Mouse (Mus musculus): ENCODE data around the gene Adam1b. TPM values are rescaled to one million over a fixed set of nuclear protein-coding genes. Genes with fewer than 3 reads are reported as not detected.
A peak's percentile ranks its signal among the peaks of the same experiment; 100 is the strongest.

The Adam1b gene
- polyA plus RNA-seq, 1 experiment from 2014 or later = not detected

DNA sequence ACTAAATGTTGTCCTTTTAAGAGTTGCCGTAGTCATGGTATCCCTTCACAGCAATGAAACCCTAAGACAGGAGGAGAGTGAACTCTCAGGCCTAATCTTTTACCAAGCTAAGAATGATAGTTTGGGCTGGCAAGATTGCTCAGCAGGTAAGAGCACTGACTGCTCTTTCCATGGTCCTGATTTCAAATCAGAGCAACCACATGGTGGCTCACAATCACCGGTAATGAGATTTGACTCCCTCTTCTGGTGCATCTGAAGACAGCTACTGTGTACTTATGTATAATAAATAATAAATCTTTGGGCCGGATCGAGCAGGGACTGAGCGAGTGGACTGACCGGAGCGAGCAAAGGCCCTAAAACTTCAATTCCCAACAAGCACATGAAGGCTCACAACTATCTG, 38.0 kb upstream of the Adam1b start:
- 88% methylated on average over 7 of the region's 7 CpGs for WGBS
- Histone ChIP-seq H3K36me3 (replicated peaks; ENCODE audit: control insufficient read depth, insufficient read depth, low read depth, low read length) (no peaks in the 10 kb centered on the region), H3K9me3 (replicated peaks; ENCODE audit: control insufficient read depth, low read length) (no peaks in the 10 kb centered on the region), H3K9ac (replicated peaks; ENCODE audit: low read length) (no peak overlapping the region), H3K4me2 (ENCODE audit: low read depth, low read length) (no peak overlapping the region), H3K4me3 (ENCODE audit: low read depth, low read length) (no peak overlapping the region), H3K4me1 (ENCODE audit: control insufficient read depth, insufficient read depth, low read length) (no peaks in the 10 kb centered on the region), H3K27ac (replicated peaks; ENCODE audit: low read depth, low read length) (no peak overlapping the region), H3K27me3 (ENCODE audit: control insufficient read depth, insufficient read depth, low read length) (no peaks in the 10 kb centered on the region)
- DNase-seq (ENCODE audit: low spot score) = no peak
- ATAC-seq (replicated peaks; ENCODE audit: insufficient number of reproducible peaks, low FRiP score, low TSS enrichment, low read depth) = no peak

DNA sequence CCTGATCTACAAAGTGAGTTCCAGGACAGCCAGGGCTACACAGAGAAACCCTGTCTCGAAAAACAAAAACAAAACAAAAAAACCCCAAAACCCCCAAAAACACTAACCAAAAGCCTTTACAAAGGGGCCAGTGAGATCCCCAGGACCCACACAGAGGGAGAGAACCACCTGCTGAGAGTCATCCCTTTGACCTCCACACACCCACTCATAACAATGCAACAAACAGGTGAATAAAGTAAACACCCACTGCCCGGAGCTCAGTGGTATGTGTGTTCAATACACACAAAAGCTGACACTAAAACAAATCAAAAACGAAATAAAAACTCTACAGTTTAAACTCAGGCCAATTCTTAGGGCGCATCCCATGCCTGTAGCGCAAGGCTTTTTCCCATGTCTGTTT, 36.8 kb upstream of the Adam1b start:
- Histone ChIP-seq H3K4me1 (ENCODE audit: control insufficient read depth, insufficient read depth, low read length) (no peaks in the 10 kb centered on the region), H3K4me2 (ENCODE audit: low read depth, low read length) (no peak overlapping the region), H3K36me3 (replicated peaks; ENCODE audit: control insufficient read depth, insufficient read depth, low read depth, low read length) (no peaks in the 10 kb centered on the region; the same call in 1 of the 2 replicates), H3K9me3 (replicated peaks; ENCODE audit: control insufficient read depth, low read length) (no peaks in the 10 kb centered on the region), H3K9ac (replicated peaks; ENCODE audit: low read length) (no peak overlapping the region), H3K27me3 (ENCODE audit: control insufficient read depth, insufficient read depth, low read length) (no peaks in the 10 kb centered on the region), H3K27ac (replicated peaks; ENCODE audit: low read depth, low read length) (no peak overlapping the region), H3K4me3 (ENCODE audit: low read depth, low read length) (no peak overlapping the region)
- DNase-seq (ENCODE audit: low spot score) = no peak
- WGBS = 88% methylated on average over 5 of the region's 5 CpGs
- no peak for ATAC-seq (replicated peaks; ENCODE audit: insufficient number of reproducible peaks, low FRiP score, low TSS enrichment, low read depth)

DNA sequence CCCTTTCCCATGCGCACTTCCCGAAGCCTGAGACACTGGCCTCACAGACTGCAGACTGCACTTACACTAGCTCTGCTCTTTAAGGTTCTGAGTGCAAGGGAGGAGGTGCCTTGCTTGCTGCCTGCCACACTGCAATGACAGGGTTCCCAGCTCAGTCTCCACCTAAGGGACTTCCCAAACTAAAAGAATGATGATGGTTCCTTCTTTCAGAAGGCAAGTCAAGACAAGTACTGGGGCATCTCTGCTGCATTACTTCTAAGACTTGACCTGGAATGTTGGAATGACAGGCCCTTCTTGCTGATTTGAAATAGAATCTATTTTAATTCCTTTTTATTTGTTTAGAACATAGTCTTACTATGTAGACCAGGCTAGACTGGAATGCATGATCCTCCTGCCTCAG, 34.4 kb upstream of the Adam1b start:
- no peak overlapping the region for H3K4me3 ChIP-seq (ENCODE audit: low read depth, low read length)
- no peaks in the 10 kb centered on the region for H3K27me3 ChIP-seq (ENCODE audit: control insufficient read depth, insufficient read depth, low read length)
- DNase-seq (ENCODE audit: low spot score) (no peak), ATAC-seq (replicated peaks; ENCODE audit: insufficient number of reproducible peaks, low FRiP score, low TSS enrichment, low read depth) (no peak)
- 87% methylated on average over 2 of the region's 2 CpGs for WGBS
- no peaks in the 10 kb centered on the region for H3K9me3 ChIP-seq (replicated peaks; ENCODE audit: control insufficient read depth, low read length)
- H3K4me2 ChIP-seq (ENCODE audit: low read depth, low read length) = no peak overlapping the region
- H3K27ac ChIP-seq (replicated peaks; ENCODE audit: low read depth, low read length) = no peak overlapping the region
- no peaks in the 10 kb centered on the region; the same call in 1 of the 2 replicates for H3K36me3 ChIP-seq (replicated peaks; ENCODE audit: control insufficient read depth, insufficient read depth, low read depth, low read length)
- no peak overlapping the region for H3K9ac ChIP-seq (replicated peaks; ENCODE audit: low read length)
- H3K4me1 ChIP-seq (ENCODE audit: control insufficient read depth, insufficient read depth, low read length) = no peaks in the 10 kb centered on the region

DNA sequence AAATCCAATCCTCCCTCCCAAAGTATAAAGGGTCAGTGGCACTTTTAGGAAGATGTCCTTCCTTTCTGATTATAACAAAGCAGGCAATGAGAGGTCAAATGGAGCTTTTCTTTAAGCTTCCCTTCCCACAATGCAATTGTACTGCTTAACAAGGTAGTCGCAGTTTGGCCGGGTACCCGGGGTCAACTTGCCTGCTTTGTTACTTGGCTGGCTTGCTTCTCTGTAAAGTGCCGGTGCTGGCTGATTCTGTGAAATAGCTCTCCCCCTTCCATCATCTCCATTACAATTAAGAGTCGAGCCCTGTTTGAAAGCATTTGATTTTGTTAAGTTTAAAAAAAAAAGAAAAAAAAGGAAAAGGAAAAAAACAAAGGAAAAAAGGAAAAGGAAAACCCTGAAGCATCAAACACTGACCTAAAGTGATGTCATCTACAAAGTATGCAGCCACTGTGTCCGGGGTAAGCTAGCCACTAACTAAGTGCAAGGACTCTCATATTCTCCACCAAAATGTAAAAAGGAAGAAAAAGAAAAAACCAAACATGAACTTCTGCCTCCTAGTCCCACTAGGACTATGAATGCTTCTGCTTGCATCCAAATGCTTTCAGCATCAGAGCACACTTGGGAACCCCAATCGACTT, 33.8 kb upstream of the Adam1b start:
- Histone ChIP-seq H3K36me3 (replicated peaks; ENCODE audit: control insufficient read depth, insufficient read depth, low read depth, low read length) (no peaks in the 10 kb centered on the region; the same call in none of the 2 replicates), H3K9ac (replicated peaks; ENCODE audit: low read length) (no peak overlapping the region), H3K27me3 (ENCODE audit: control insufficient read depth, insufficient read depth, low read length) (no peaks in the 10 kb centered on the region), H3K4me1 (ENCODE audit: control insufficient read depth, insufficient read depth, low read length) (no peaks in the 10 kb centered on the region), H3K4me3 (ENCODE audit: low read depth, low read length) (no peak overlapping the region), H3K9me3 (replicated peaks; ENCODE audit: control insufficient read depth, low read length) (no peaks in the 10 kb centered on the region), H3K4me2 (ENCODE audit: low read depth, low read length) (no peak overlapping the region), H3K27ac (replicated peaks; ENCODE audit: low read depth, low read length) (no peak overlapping the region)
- WGBS = 69% methylated on average over 7 of the region's 7 CpGs
- no peak for ATAC-seq (replicated peaks; ENCODE audit: insufficient number of reproducible peaks, low FRiP score, low TSS enrichment, low read depth)
- DNase-seq (ENCODE audit: low spot score) = no peak

DNA sequence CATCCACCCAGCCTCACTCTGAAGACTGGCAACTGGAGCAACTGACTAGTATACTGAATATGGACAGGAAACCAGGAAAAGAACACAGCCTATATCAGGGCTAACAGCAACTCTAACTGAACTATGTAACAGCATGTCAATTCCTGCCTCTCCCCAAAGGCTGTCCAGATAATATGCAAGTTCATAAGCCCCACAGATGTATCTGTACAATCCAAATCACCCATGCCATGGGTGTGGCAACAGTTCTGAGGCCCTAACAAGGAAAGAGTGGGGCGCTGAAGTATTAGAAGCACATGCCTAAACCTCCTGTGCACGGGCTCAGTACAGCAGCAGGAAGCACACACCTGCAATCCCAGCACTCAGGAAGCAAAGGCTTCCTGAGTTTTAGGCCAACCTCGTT, 31.9 kb upstream of the Adam1b start:
- Histone ChIP-seq H3K4me3 (ENCODE audit: low read depth, low read length) (no peak overlapping the region), H3K36me3 (replicated peaks; ENCODE audit: control insufficient read depth, insufficient read depth, low read depth, low read length) (peaks cover 9% of the 10 kb centered on the region), H3K9me3 (replicated peaks; ENCODE audit: control insufficient read depth, low read length) (no peaks in the 10 kb centered on the region), H3K27me3 (ENCODE audit: control insufficient read depth, insufficient read depth, low read length) (no peaks in the 10 kb centered on the region), H3K27ac (replicated peaks; ENCODE audit: low read depth, low read length) (no peak overlapping the region), H3K4me1 (ENCODE audit: control insufficient read depth, insufficient read depth, low read length) (no peaks in the 10 kb centered on the region), H3K9ac (replicated peaks; ENCODE audit: low read length) (no peak overlapping the region), H3K4me2 (ENCODE audit: low read depth, low read length) (no peak overlapping the region)
- ATAC-seq (replicated peaks; ENCODE audit: insufficient number of reproducible peaks, low FRiP score, low TSS enrichment, low read depth) (no peak), DNase-seq (ENCODE audit: low spot score) (no peak)
- 96% methylated on average over 3 of the region's 3 CpGs for whole genome bisulfite sequencing

DNA sequence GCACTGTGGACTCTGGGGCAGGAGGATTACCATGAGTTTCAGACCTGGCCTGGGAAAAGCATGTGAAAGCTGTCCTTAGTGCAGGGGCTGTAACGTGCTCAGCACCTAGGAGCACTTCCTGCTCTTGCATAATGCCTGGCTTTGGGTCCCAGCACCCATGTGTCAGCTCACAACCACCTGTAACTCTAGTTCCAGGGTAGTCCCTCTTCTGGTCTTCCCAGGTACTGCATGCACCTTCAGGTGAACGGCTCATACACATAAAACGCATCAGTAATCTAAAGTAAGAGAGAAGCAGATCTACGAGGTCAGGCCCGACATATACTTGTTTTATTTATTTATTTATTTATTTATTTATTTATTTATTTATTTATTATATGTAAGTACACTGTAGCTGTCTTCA, 31.3 kb upstream of the Adam1b start:
- Histone ChIP-seq H3K9ac (replicated peaks; ENCODE audit: low read length) (no peak overlapping the region), H3K9me3 (replicated peaks; ENCODE audit: control insufficient read depth, low read length) (no peaks in the 10 kb centered on the region), H3K4me3 (ENCODE audit: low read depth, low read length) (no peak overlapping the region), H3K36me3 (replicated peaks; ENCODE audit: control insufficient read depth, insufficient read depth, low read depth, low read length) (peaks cover 11% of the 10 kb centered on the region), H3K27ac (replicated peaks; ENCODE audit: low read depth, low read length) (no peak overlapping the region), H3K4me1 (ENCODE audit: control insufficient read depth, insufficient read depth, low read length) (no peaks in the 10 kb centered on the region), H3K4me2 (ENCODE audit: low read depth, low read length) (no peak overlapping the region), H3K27me3 (ENCODE audit: control insufficient read depth, insufficient read depth, low read length) (no peaks in the 10 kb centered on the region)
- DNase-seq (ENCODE audit: low spot score) = peak; percentile 9
- WGBS = 89% methylated on average over 5 of the region's 5 CpGs
- ATAC-seq (replicated peaks; ENCODE audit: insufficient number of reproducible peaks, low FRiP score, low TSS enrichment, low read depth) = no peak

DNA sequence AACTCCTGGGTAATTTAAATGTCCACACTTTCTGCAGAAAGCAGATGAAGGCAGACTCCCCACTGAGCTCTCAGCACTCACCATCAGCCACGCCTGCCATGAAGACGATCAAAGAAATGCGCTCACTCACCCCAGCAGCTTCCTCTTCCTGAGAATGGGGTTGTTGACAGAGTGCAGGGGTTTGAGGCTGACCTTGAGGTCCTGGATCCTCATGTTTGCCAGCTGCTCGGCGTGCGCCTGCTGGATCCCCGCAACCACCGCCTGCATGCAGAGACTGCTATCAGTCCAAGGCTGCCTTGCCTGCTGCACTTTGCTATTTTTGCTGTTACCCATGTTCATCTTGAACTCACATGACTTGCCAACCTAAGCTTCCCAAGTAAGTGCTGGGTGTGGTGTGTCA, 23.7 kb upstream of the Adam1b start:
- Histone ChIP-seq H3K4me1 (ENCODE audit: control insufficient read depth, insufficient read depth, low read length) (no peaks in the 10 kb centered on the region), H3K9me3 (replicated peaks; ENCODE audit: control insufficient read depth, low read length) (no peaks in the 10 kb centered on the region), H3K27me3 (ENCODE audit: control insufficient read depth, insufficient read depth, low read length) (no peaks in the 10 kb centered on the region), H3K27ac (replicated peaks; ENCODE audit: low read depth, low read length) (no peak overlapping the region), H3K4me3 (ENCODE audit: low read depth, low read length) (no peak overlapping the region), H3K4me2 (ENCODE audit: low read depth, low read length) (no peak overlapping the region), H3K36me3 (replicated peaks; ENCODE audit: control insufficient read depth, insufficient read depth, low read depth, low read length) (peaks cover 25% of the 10 kb centered on the region), H3K9ac (replicated peaks; ENCODE audit: low read length) (no peak overlapping the region)
- DNase-seq (ENCODE audit: low spot score) (no peak), ATAC-seq (replicated peaks; ENCODE audit: insufficient number of reproducible peaks, low FRiP score, low TSS enrichment, low read depth) (no peak)
- WGBS = 83% methylated on average over 8 of the region's 8 CpGs

DNA sequence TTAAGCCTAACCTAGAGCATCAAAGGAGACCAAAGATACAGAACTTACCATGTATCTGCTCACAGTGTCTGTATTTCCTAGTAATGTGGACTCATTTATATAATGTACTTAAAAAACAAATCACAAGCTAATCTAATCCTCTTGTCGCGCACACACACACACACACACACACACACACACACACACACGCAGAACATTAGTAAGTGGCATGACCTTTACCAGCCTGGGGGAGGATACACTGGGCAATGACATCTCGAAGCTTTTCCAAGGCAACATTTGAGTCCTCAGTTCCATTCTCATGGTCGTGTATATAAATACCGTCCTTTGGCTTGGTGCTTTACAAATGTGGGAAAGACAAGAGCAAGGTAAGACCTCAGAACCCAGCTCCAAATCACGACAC, 23.3 kb upstream of the Adam1b start:
- no peak for ATAC-seq (replicated peaks; ENCODE audit: insufficient number of reproducible peaks, low FRiP score, low TSS enrichment, low read depth)
- no peak overlapping the region for H3K4me3 ChIP-seq (ENCODE audit: low read depth, low read length)
- no peak overlapping the region for H3K4me2 ChIP-seq (ENCODE audit: low read depth, low read length)
- no peaks in the 10 kb centered on the region for H3K9me3 ChIP-seq (replicated peaks; ENCODE audit: control insufficient read depth, low read length)
- H3K36me3 ChIP-seq (replicated peaks; ENCODE audit: control insufficient read depth, insufficient read depth, low read depth, low read length) = peaks cover 23% of the 10 kb centered on the region
- no peak overlapping the region for H3K9ac ChIP-seq (replicated peaks; ENCODE audit: low read length)
- H3K27me3 ChIP-seq (ENCODE audit: control insufficient read depth, insufficient read depth, low read length) = no peaks in the 10 kb centered on the region
- H3K27ac ChIP-seq (replicated peaks; ENCODE audit: low read depth, low read length) = no peak overlapping the region
- 88% methylated on average over 7 of the region's 7 CpGs for WGBS
- no peak for DNase-seq (ENCODE audit: low spot score)
- no peaks in the 10 kb centered on the region for H3K4me1 ChIP-seq (ENCODE audit: control insufficient read depth, insufficient read depth, low read length)
